Mouse (Mus musculus): ENCODE measurements around the gene Hmx1.

Gene Hmx1

DNA sequence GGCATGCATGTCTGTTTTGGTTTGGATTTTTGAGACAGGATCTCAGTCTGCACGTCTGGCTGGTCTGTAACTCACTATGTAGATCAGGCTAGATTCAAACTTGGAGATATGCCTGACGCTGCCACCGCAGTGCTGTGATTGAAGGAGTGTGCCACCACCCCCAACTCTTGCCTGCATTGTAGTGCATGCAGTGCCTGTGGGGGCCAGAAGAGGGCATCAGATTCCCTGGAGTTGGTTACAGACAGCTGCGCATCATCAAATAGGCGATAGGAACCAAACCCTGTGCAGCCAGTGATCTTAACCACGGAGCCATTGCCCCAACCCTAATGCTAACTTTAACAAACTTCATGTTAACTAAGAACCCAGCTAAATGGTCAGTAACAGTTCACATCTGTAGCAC, 49.9 kb downstream of the Hmx1 start:
- in situ Hi-C loops (cut with MboI; ENCODE audit: low pct_unique_long_range_greater_than_20kb in 1 of 2, low sequenced_read_pairs in 2 of 2, unreplicated experiment in 1 of 2) = no loop called here

- in situ Hi-C loops (cut with MboI; ENCODE audit: low pct_unique_long_range_greater_than_20kb in 1 of 2, low sequenced_read_pairs in 2 of 2, unreplicated experiment in 1 of 2) = loop anchor here in 1 of 2 experiments (10.0 kb wide), 1 partner anchor 64 kb away; no protein-coding TSS in a partner anchor
Measured at GRCm38 (mm10) chr5:35440459-35440858, 51.6 kb downstream of the Hmx1 start.

DNA sequence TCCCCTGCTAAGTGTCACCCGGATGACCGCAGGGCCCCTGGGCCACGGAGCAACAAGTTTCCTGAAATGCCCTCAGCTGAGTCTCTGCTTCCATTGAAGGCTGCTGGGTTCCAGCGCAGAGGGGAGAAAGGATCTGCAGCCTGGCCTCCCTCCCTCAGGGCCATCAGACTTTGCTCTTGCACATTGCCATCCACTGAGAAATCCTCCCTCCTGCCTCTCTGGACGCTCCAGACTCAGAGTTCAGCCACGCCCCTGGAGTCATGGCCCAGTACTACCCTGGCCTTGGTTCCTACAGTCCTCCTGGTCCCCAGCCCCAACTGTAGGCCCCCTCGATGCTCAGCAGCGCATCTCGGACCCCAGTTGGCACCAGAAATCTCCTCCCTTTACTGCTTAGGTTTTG, 52.5 kb downstream of the Hmx1 start:
- in situ Hi-C loops (cut with MboI; ENCODE audit: low pct_unique_long_range_greater_than_20kb in 1 of 2, low sequenced_read_pairs in 2 of 2, unreplicated experiment in 1 of 2) = loop anchor here in 1 of 2 experiments (10.0 kb wide), 1 partner anchor 63 kb away; no protein-coding TSS in a partner anchor

DNA sequence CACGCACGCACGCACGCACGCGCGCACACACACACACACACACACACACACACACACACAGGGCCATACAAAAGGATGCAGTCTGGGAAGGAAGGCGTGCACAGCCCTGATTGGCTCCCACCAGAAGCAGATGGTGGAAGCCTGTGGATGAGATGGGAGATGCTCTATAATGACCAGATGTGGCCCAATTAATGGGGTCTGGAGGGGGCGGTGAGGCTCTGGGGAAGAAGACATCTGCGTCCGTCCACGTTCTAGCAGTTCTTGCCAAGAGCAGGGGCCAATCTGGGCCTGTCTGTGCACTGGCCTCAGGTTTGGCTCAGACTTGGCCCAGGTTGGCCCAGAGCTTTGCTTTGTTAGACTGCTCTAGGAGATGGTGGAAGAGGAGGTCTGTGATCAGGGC, 55.8 kb downstream of the Hmx1 start:
- in situ Hi-C loops (cut with MboI; ENCODE audit: low pct_unique_long_range_greater_than_20kb in 1 of 2, low sequenced_read_pairs in 2 of 2, unreplicated experiment in 1 of 2) = loop anchor here in 1 of 2 experiments (10.0 kb wide), 1 partner anchor 60 kb away; no protein-coding TSS in a partner anchor

GRCm38 (mm10) chr5:35447656-35448443, 58.9 kb downstream of the Hmx1 start:
- in situ Hi-C loops (cut with MboI; ENCODE audit: low pct_unique_long_range_greater_than_20kb in 1 of 2, low sequenced_read_pairs in 2 of 2, unreplicated experiment in 1 of 2) = loop anchor here in 1 of 2 experiments (10.0 kb wide), 1 partner anchor 57 kb away; no protein-coding TSS in a partner anchor
